Mouse (Mus musculus): ENCODE measurements around the gene Ccnd3. TPM values are rescaled to one million over a fixed set of nuclear protein-coding genes. Genes with fewer than 3 reads are reported as not detected.

The Ccnd3 gene
- polyA plus RNA-seq, 1 experiment from 2014 or later, result 355 TPM

DNA sequence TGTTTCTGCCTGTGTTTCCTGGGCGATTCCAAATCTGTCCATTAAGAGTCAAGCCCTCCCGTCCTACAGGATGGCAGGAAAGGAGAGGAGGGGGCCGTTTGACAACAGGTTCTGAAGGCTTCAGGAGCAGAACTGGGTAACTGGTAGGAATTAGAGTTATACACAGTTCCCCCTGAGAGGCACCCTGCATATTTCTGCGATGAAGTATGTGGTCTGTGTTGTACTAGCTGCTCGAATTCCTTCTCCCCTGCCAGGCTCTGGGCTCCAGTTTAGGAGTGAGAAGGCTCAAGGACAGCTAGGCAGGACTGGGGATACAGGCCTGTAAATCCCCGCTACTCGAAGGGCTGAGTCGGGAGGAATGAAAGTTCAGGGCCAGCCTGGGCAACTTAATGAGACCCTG is 13.4 kb downstream of the Ccnd3 start:
- Histone ChIP-seq H3K36me3 (0 out of 2 replicates have a peak, but pooled peaks cover 5% of the 10 kb centered on the region), H3K9me3 (no peaks in the 10 kb centered on the region), H3K27ac (peak overlapping the region; percentile 93), H3K9ac (no peak overlapping the region), H3K4me1 (peaks cover 49% of the 10 kb centered on the region), H3K4me3 (no peak overlapping the region), H3K4me2 (replicated peaks) (peak overlapping the region; percentile 1; the same call in 1 of the 2 replicates), H3K27me3 (no peaks in the 10 kb centered on the region)
- ATAC-seq (ENCODE audit: insufficient number of reproducible peaks, insufficient read depth, low FRiP score, low TSS enrichment), result peak; percentile 45
- 18% methylated on average over 8 of the region's 8 CpGs for WGBS

GRCm38 (mm10) chr17:47521551-47522258 is 16.9 kb downstream of the Ccnd3 start:
- Histone ChIP-seq H3K27me3 (no peaks in the 10 kb centered on the region), H3K4me3 (peak overlapping the region; percentile 2; the same call in 1 of the 2 replicates), H3K9me3 (no peaks in the 10 kb centered on the region), H3K4me2 (replicated peaks) (peak overlapping the region; percentile 27), H3K36me3 (no peaks in the 10 kb centered on the region), H3K27ac (peak overlapping the region; percentile 96), H3K4me1 (peaks cover 45% of the 10 kb centered on the region), H3K9ac (peak overlapping the region; percentile 37; the same call in 1 of the 2 replicates)
- 2% methylated on average over 16 of the region's 17 CpGs for WGBS
- peak; percentile 87 for ATAC-seq (ENCODE audit: insufficient number of reproducible peaks, insufficient read depth, low FRiP score, low TSS enrichment)

DNA sequence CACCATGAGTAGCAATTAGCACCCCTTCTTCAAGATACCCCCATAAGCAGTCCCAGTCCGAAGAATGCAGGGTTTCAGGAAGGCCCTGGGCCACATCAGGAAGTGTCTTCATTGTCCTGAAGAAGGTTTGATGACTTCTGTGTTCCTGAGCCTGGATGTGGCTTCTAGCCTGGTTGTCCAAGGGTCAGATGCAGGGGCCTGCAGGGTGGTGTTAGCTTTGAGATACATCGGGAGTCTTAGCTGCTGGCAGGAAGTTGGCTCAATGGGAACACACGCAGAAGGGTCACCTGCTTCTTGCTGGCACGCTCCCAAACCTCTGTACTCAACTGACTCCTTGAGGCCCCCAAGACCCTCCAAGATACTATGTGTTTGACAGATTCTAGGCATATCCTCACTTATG is 17.7 kb downstream of the Ccnd3 start:
- no peak overlapping the region for H3K4me3 ChIP-seq
- H3K9me3 ChIP-seq, result no peaks in the 10 kb centered on the region
- H3K27me3 ChIP-seq, result no peaks in the 10 kb centered on the region
- peak overlapping the region; percentile 37; the same call in 1 of the 2 replicates for H3K9ac ChIP-seq
- no peak overlapping the region for H3K4me2 ChIP-seq (replicated peaks)
- H3K27ac ChIP-seq, result peak overlapping the region; percentile 96
- ATAC-seq (ENCODE audit: insufficient number of reproducible peaks, insufficient read depth, low FRiP score, low TSS enrichment), result no peak
- WGBS, result 61% methylated on average over 4 of the region's 4 CpGs
- peaks cover 50% of the 10 kb centered on the region for H3K4me1 ChIP-seq
- H3K36me3 ChIP-seq, result no peaks in the 10 kb centered on the region

DNA sequence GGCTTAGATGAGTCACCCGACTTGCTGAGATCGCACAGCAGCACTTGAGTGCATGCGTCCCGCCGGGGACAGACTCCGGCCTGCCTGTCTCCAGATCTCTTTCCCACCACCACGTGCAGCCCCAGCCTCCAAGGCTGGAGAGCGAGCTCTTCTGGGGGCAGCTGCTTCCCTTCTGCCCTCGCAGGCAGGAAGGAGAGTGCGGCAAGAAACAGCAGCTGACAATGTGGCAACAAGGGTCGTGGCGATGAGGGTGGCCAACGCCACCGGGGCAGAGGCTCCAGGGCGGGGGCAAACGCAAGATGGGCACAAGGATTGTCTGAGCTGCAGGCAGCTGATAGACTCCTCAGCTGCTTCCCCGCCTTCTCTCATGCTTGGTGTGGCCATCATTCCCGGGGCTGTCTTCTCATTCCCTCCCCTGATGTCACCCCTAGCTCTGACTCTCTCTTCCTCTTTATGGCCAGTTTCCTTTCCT is 18.4 kb downstream of the Ccnd3 start:
- Histone ChIP-seq H3K36me3 (no peaks in the 10 kb centered on the region), H3K27ac (peak overlapping the region; percentile 96), H3K4me1 (peaks cover 50% of the 10 kb centered on the region), H3K9ac (no peak overlapping the region), H3K27me3 (no peaks in the 10 kb centered on the region), H3K4me3 (no peak overlapping the region), H3K9me3 (no peaks in the 10 kb centered on the region), H3K4me2 (replicated peaks) (no peak overlapping the region)
- 54% methylated on average over 18 of the region's 18 CpGs for WGBS
- ATAC-seq (ENCODE audit: insufficient number of reproducible peaks, insufficient read depth, low FRiP score, low TSS enrichment), result no peak

GRCm38 (mm10) chr17:47524055-47524454 is 19.2 kb downstream of the Ccnd3 start:
- Histone ChIP-seq H3K36me3 (no peaks in the 10 kb centered on the region), H3K27me3 (no peaks in the 10 kb centered on the region), H3K4me2 (replicated peaks) (no peak overlapping the region), H3K4me1 (peaks cover 47% of the 10 kb centered on the region), H3K27ac (peak overlapping the region; percentile 96; the same call in 1 of the 2 replicates), H3K9me3 (no peaks in the 10 kb centered on the region), H3K4me3 (no peak overlapping the region), H3K9ac (no peak overlapping the region)
- no peak for ATAC-seq (ENCODE audit: insufficient number of reproducible peaks, insufficient read depth, low FRiP score, low TSS enrichment)
- 73% methylated on average over 8 of the region's 8 CpGs for WGBS

GRCm38 (mm10) chr17:47524991-47525390 is 20.1 kb downstream of the Ccnd3 start:
- no peak for ATAC-seq (ENCODE audit: insufficient number of reproducible peaks, insufficient read depth, low FRiP score, low TSS enrichment)
- 93% methylated on average over 6 of the region's 6 CpGs for WGBS
- no peak overlapping the region for H3K9ac ChIP-seq
- H3K4me1 ChIP-seq, result peaks cover 42% of the 10 kb centered on the region
- no peaks in the 10 kb centered on the region for H3K27me3 ChIP-seq
- H3K9me3 ChIP-seq, result no peaks in the 10 kb centered on the region
- H3K4me3 ChIP-seq, result no peak overlapping the region
- H3K36me3 ChIP-seq, result no peaks in the 10 kb centered on the region
- H3K27ac ChIP-seq, result no peak overlapping the region
- H3K4me2 ChIP-seq (replicated peaks), result no peak overlapping the region

GRCm38 (mm10) chr17:47526856-47527520 is 22.1 kb downstream of the Ccnd3 start:
- Histone ChIP-seq H3K9ac (no peak overlapping the region), H3K27me3 (no peaks in the 10 kb centered on the region), H3K4me1 (peaks cover 32% of the 10 kb centered on the region), H3K27ac (peak overlapping the region; percentile 95), H3K4me3 (no peak overlapping the region), H3K36me3 (no peaks in the 10 kb centered on the region), H3K9me3 (no peaks in the 10 kb centered on the region), H3K4me2 (replicated peaks) (no peak overlapping the region)
- 81% methylated on average over 17 of the region's 17 CpGs for WGBS
- no peak for ATAC-seq (ENCODE audit: insufficient number of reproducible peaks, insufficient read depth, low FRiP score, low TSS enrichment)

DNA sequence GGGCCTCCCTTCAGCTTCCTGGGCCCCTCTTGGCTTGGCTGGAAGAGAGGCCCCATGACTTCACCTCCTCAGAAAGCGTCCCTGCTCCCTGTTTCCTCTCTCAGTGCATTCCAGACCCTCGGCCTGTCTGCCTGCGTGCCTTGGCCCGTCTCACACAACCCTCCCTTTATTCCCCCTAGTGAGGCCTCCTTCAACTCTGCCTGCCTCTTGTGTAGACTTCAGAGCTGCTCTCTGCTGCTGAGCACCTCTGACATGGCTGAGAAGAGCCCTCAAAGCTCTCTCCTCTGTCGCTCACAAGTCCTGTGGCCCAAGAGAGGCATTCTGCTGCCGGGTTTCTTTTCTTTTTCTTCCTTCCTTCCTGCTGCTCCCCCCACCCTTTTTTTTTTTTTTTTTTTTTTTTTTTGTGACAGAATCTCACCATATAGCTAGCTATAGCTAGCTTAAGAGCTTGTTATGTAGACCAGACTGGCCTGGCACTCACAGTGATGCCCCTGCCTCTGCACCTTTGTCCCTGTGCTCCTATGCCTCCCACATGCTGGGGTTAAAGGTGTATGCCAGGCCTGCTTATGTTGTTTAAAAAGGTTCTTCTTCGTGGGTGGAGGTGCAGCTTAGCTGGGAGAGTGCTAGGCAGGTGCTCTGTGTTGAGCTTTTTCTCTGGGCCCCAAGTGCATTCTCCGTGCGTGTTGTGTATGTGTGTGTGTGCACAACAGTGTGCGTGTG is 22.9 kb downstream of the Ccnd3 start:
- H3K9me3 ChIP-seq, result no peaks in the 10 kb centered on the region
- no peak overlapping the region; the same call in 1 of the 2 replicates for H3K4me2 ChIP-seq (replicated peaks)
- no peaks in the 10 kb centered on the region for H3K27me3 ChIP-seq
- ATAC-seq (ENCODE audit: insufficient number of reproducible peaks, insufficient read depth, low FRiP score, low TSS enrichment), result peak; percentile 61; the same call in 1 of the 2 replicates
- H3K36me3 ChIP-seq, result no peaks in the 10 kb centered on the region
- no peak overlapping the region for H3K9ac ChIP-seq
- 35% methylated on average over 10 of the region's 10 CpGs for WGBS
- H3K4me1 ChIP-seq, result peaks cover 24% of the 10 kb centered on the region
- no peak overlapping the region for H3K4me3 ChIP-seq
- H3K27ac ChIP-seq, result peak overlapping the region; percentile 95

GRCm38 (mm10) chr17:47528919-47529318 is 24.1 kb downstream of the Ccnd3 start:
- no peaks in the 10 kb centered on the region for H3K36me3 ChIP-seq
- peaks cover 18% of the 10 kb centered on the region for H3K4me1 ChIP-seq
- ATAC-seq (ENCODE audit: insufficient number of reproducible peaks, insufficient read depth, low FRiP score, low TSS enrichment), result no peak
- no peak overlapping the region for H3K4me2 ChIP-seq (replicated peaks)
- no peak overlapping the region for H3K9ac ChIP-seq
- WGBS, result 48% methylated on average over 8 of the region's 8 CpGs
- no peaks in the 10 kb centered on the region for H3K9me3 ChIP-seq
- H3K27me3 ChIP-seq, result no peaks in the 10 kb centered on the region
- H3K27ac ChIP-seq, result no peak overlapping the region
- no peak overlapping the region for H3K4me3 ChIP-seq

GRCm38 (mm10) chr17:47529595-47529994 is 24.7 kb downstream of the Ccnd3 start:
- Histone ChIP-seq H3K27ac (no peak overlapping the region), H3K4me1 (peaks cover 18% of the 10 kb centered on the region), H3K9me3 (no peaks in the 10 kb centered on the region), H3K4me3 (no peak overlapping the region), H3K36me3 (no peaks in the 10 kb centered on the region), H3K4me2 (replicated peaks) (no peak overlapping the region), H3K9ac (no peak overlapping the region), H3K27me3 (no peaks in the 10 kb centered on the region)
- ATAC-seq (ENCODE audit: insufficient number of reproducible peaks, insufficient read depth, low FRiP score, low TSS enrichment), result no peak
- 90% methylated on average over 11 of the region's 11 CpGs for WGBS

- H3K9me3 ChIP-seq, result no peaks in the 10 kb centered on the region
- no peak overlapping the region for H3K4me3 ChIP-seq
- H3K27ac ChIP-seq, result no peak overlapping the region
- peaks cover 18% of the 10 kb centered on the region for H3K4me1 ChIP-seq
- H3K36me3 ChIP-seq, result no peaks in the 10 kb centered on the region
- no peak for ATAC-seq (ENCODE audit: insufficient number of reproducible peaks, insufficient read depth, low FRiP score, low TSS enrichment)
- 58% methylated on average over 10 of the region's 10 CpGs for WGBS
- H3K27me3 ChIP-seq, result no peaks in the 10 kb centered on the region
- no peak overlapping the region for H3K9ac ChIP-seq
- H3K4me2 ChIP-seq (replicated peaks), result no peak overlapping the region
Measured at GRCm38 (mm10) chr17:47531387-47531818, 26.6 kb downstream of the Ccnd3 start.

Data from embryonic facial prominence, embryonic 12.5 days (tissue).